Mouse (Mus musculus) right cerebral cortex, adult 2 months (tissue): Measurements from ENCODE around the gene Pomp.
A peak's percentile ranks its signal among the peaks of the same experiment; 100 is the strongest.
"Not testable (repeated sequence)": the region's sequence is repeated elsewhere in the genome, so short reads cannot be mapped to it uniquely, and the experiment has no call there.

Source experiments
- DNase-seq, 2 experiments: peaks; one replicate each; pipeline ENCODE4 v3.0.0; 2021 to 2022; ENCODE audit warnings: low spot score in 2 of 2

The Pomp gene

GRCm38 (mm10) chr5:147850194-147850593 is 10.1 kb upstream of the Pomp start:
- DNase-seq, result no peak

GRCm38 (mm10) chr5:147860076-147860448 is 199 bp upstream of the Pomp start:
- no peak for DNase-seq

GRCm38 (mm10) chr5:147868674-147869073 is 8.4 kb downstream of the Pomp start:
- no peak for DNase-seq

GRCm38 (mm10) chr5:147869568-147869967 is 9.3 kb downstream of the Pomp start:
- no peak for DNase-seq

GRCm38 (mm10) chr5:147870296-147870695 is 10.0 kb downstream of the Pomp start:
- DNase-seq, result no peak

GRCm38 (mm10) chr5:147871091-147871820 is 11.0 kb downstream of the Pomp start:
- DNase-seq, result no peak

GRCm38 (mm10) chr5:147874491-147875065 is 14.3 kb downstream of the Pomp start:
- DNase-seq, result no peak

GRCm38 (mm10) chr5:147875210-147875609 is 14.9 kb downstream of the Pomp start:
- DNase-seq, result no peak

GRCm38 (mm10) chr5:147877520-147877919 is 17.3 kb downstream of the Pomp start:
- no peak for DNase-seq

GRCm38 (mm10) chr5:147879971-147880682 is 19.9 kb downstream of the Pomp start:
- no peak for DNase-seq

- DNase-seq, result no peak
Observed at GRCm38 (mm10) chr5:147883581-147883980, 23.3 kb downstream of the Pomp start.

- no peak for DNase-seq
Observed at GRCm38 (mm10) chr5:147888313-147889297, 28.3 kb downstream of the Pomp start.

- no peak for DNase-seq
Observed at GRCm38 (mm10) chr5:147892735-147893134, 32.5 kb downstream of the Pomp start.

GRCm38 (mm10) chr5:147893143-147893542 is 32.9 kb downstream of the Pomp start:
- DNase-seq, result no peak

GRCm38 (mm10) chr5:147893766-147894454 is 33.6 kb downstream of the Pomp start:
- DNase-seq, result peak in 1 of 2 experiments; percentile 27

- peak; percentile 94 to 97 for DNase-seq
Observed at GRCm38 (mm10) chr5:147894455-147895076, 34.3 kb downstream of the Pomp start, which contains the start of gene Slc46a3. Slc46a3 (minus strand) TSS chr5:147894815.

GRCm38 (mm10) chr5:147895436-147896198 is 35.4 kb downstream of the Pomp start:
- DNase-seq, result peak in 1 of 2 experiments; percentile 34

- not testable (repeated sequence) for DNase-seq
Observed at GRCm38 (mm10) chr5:147896501-147896900, 36.2 kb downstream of the Pomp start.

- DNase-seq, result no peak
Observed at GRCm38 (mm10) chr5:147898254-147898653, 38.0 kb downstream of the Pomp start.
